Mouse (Mus musculus) heart, adult 2 months (tissue): Measurements from ENCODE around the gene Kmt2c.

ENCODE experiments used
- CTCF ChIP-seq: fragments of 200-600 bp; IDR thresholded peaks from 2 replicates; pipeline ENCODE4 v1.8.1; 2022; ENCODE audit warnings: antibody characterized with exemption, mild to moderate bottlenecking, moderate library complexity
- EP300 ChIP-seq: fragments of 200-500 bp; IDR thresholded peaks from 2 replicates; pipeline ENCODE4 v1.6.1; 2011; ENCODE audit warnings: low read depth, low read length, control low read depth; ENCODE audit not compliant: insufficient read depth

GRCm38 (mm10) chr5:25500686-25501085 lies 2.1 kb upstream of the Kmt2c start:
- TF ChIP-seq CTCF, result no peak
- no peak for TF ChIP-seq EP300
